Mouse (Mus musculus) lung, embryonic 16.5 days (tissue): ENCODE data around the gene Plagl2. TPM values are rescaled to one million over a fixed set of nuclear protein-coding genes. Genes with fewer than 3 reads are reported as not detected.
"Not testable (repeated sequence)": the region's sequence is repeated elsewhere in the genome, so short reads cannot be mapped to it uniquely, and the experiment has no call there.

Source experiments
- ATAC-seq: fragments of 200-750 bp; cut with Nextera tagmentation; 2 replicates; pipeline ENCODE4 v1.8.0; 2017; ENCODE audit warnings: low read depth, mild to moderate bottlenecking, moderate library complexity
- H3K27ac ChIP-seq: fragments of 300-500 bp; sonication (generic); 2 replicates; pipeline ENCODE4 v1.5.1; 2014; ENCODE audit warnings: mild to moderate bottlenecking, control low read depth, low read length
- H3K27me3 ChIP-seq: fragments of 300-500 bp; sonication (generic); 2 replicates; pipeline ENCODE4 v1.6.1; 2014; ENCODE audit warnings: low read depth, low read length, mixed read lengths; ENCODE audit not compliant: control insufficient read depth, insufficient read depth
- H3K36me3 ChIP-seq: fragments of 300-500 bp; sonication (generic); 2 replicates; pipeline ENCODE4 v1.6.1; 2014; ENCODE audit warnings: low read length; ENCODE audit not compliant: control insufficient read depth, insufficient read depth
- H3K4me1 ChIP-seq: fragments of 300-500 bp; sonication (generic); replicated peaks from 2 replicates; pipeline ENCODE4 v1.6.1; 2014; ENCODE audit warnings: low read length, mixed read lengths; ENCODE audit not compliant: control insufficient read depth, insufficient read depth
- H3K4me2 ChIP-seq: fragments of 300-500 bp; sonication (generic); 2 replicates; pipeline ENCODE4 v1.6.1; 2014; ENCODE audit warnings: low read depth, low read length, control low read depth
- H3K4me3 ChIP-seq: fragments of 300-500 bp; sonication (generic); 2 replicates; pipeline ENCODE4 v1.5.1; 2014; ENCODE audit warnings: mild to moderate bottlenecking, low read length, control low read depth
- H3K9ac ChIP-seq: fragments of 300-500 bp; sonication (generic); 2 replicates; pipeline ENCODE4 v1.6.1; 2014; ENCODE audit warnings: low read length, control low read depth
- H3K9me3 ChIP-seq: fragments of 300-500 bp; sonication (generic); 2 replicates; pipeline ENCODE4 v1.6.1; 2016; ENCODE audit warnings: low read length; ENCODE audit not compliant: control insufficient read depth
- WGBS: fragments of 180-500 bp; shearing (Covaris S2); extraction: QIAGEN DNeasy Blood & Tissue Kit; methylation state at CpG from one replicate; pipeline ENCODE4 v1.1.7; 2014; 5-methylcytosine and 5-hydroxymethylcytosine counted together
- polyA plus RNA-seq: library from polyadenylated mRNA; unstranded; fragments of >200 nt; fragmentation: Nextera tagmentation; extraction: Ambion mirVana; gene quantifications from 2 replicates; pipeline ENCODE4 v1.2.1, GENCODE M21; 2015

Gene Plagl2
- polyA plus RNA-seq, 1 experiment from 2014 or later = 17.1 TPM

GRCm38 (mm10) chr2:153274200-153274918 lies 33.1 kb upstream of the Plagl2 start:
- H3K4me1 ChIP-seq, H3K27me3 ChIP-seq, H3K4me3 ChIP-seq, H3K4me2 ChIP-seq, H3K36me3 ChIP-seq, H3K27ac ChIP-seq, H3K9me3 ChIP-seq, H3K9ac ChIP-seq: not testable (repeated sequence)
- ATAC-seq = peak; percentile 72
- WGBS = 61% methylated on average over 6 of the region's 6 CpGs

- not testable (repeated sequence) for H3K9ac ChIP-seq, H3K4me3 ChIP-seq, H3K4me1 ChIP-seq, H3K9me3 ChIP-seq, H3K27me3 ChIP-seq, H3K4me2 ChIP-seq
- Histone ChIP-seq H3K27ac (0 out of 2 replicates have a peak overlapping the region, but pooled peaks have one; percentile 27), H3K36me3 (peaks cover 18% of the 10 kb centered on the region; the same call in 1 of the 2 replicates)
- 48% methylated on average over 8 of the region's 8 CpGs for WGBS
- ATAC-seq = peak; percentile 80
Measured at GRCm38 (mm10) chr2:153270231-153270915, 29.1 kb upstream of the Plagl2 start.

- Histone ChIP-seq H3K27me3 (no peaks in the 10 kb centered on the region), H3K4me3 (no peak overlapping the region), H3K27ac (no peak overlapping the region), H3K9ac (no peak overlapping the region), H3K9me3 (no peaks in the 10 kb centered on the region), H3K4me2 (no peak overlapping the region), H3K4me1 (peaks cover 5% of the 10 kb centered on the region), H3K36me3 (peaks cover 26% of the 10 kb centered on the region)
- no peak for ATAC-seq
- 72% methylated on average over 2 of the region's 2 CpGs for WGBS
Measured at GRCm38 (mm10) chr2:153267331-153267730, 26.1 kb upstream of the Plagl2 start.

GRCm38 (mm10) chr2:153263053-153263452 lies 21.8 kb upstream of the Plagl2 start:
- WGBS = 84% methylated on average over 6 of the region's 7 CpGs
- H3K4me1 ChIP-seq = peaks cover 6% of the 10 kb centered on the region; the same call in 1 of the 2 replicates
- H3K27me3 ChIP-seq = no peaks in the 10 kb centered on the region
- no peak overlapping the region for H3K4me3 ChIP-seq
- H3K9ac ChIP-seq = no peak overlapping the region
- no peak overlapping the region for H3K4me2 ChIP-seq
- peaks cover 32% of the 10 kb centered on the region for H3K36me3 ChIP-seq
- H3K27ac ChIP-seq = no peak overlapping the region
- ATAC-seq = no peak
- H3K9me3 ChIP-seq = no peaks in the 10 kb centered on the region

- no peak overlapping the region for H3K4me2 ChIP-seq
- peaks cover 14% of the 10 kb centered on the region for H3K36me3 ChIP-seq
- no peak overlapping the region for H3K9ac ChIP-seq
- no peaks in the 10 kb centered on the region for H3K27me3 ChIP-seq
- H3K4me1 ChIP-seq = peaks cover 6% of the 10 kb centered on the region; the same call in 1 of the 2 replicates
- H3K27ac ChIP-seq = 0 out of 2 replicates have a peak overlapping the region, but pooled peaks have one; percentile 13
- H3K9me3 ChIP-seq = no peaks in the 10 kb centered on the region
- 29% methylated on average over 3 of the region's 3 CpGs for WGBS
- ATAC-seq = no peak
- H3K4me3 ChIP-seq = no peak overlapping the region
Measured at GRCm38 (mm10) chr2:153259864-153260674, 18.8 kb upstream of the Plagl2 start.

GRCm38 (mm10) chr2:153259030-153259863 lies 18.0 kb upstream of the Plagl2 start:
- Histone ChIP-seq H3K27ac (0 out of 2 replicates have a peak overlapping the region, but pooled peaks have one; percentile 2), H3K9ac (no peak overlapping the region), H3K4me2 (no peak overlapping the region), H3K27me3 (no peaks in the 10 kb centered on the region), H3K9me3 (no peaks in the 10 kb centered on the region), H3K36me3 (peaks cover 16% of the 10 kb centered on the region), H3K4me3 (no peak overlapping the region), H3K4me1 (peaks cover 6% of the 10 kb centered on the region; the same call in 1 of the 2 replicates)
- ATAC-seq = peak; percentile 61; the same call in 1 of the 2 replicates
- WGBS = 54% methylated on average over 12 of the region's 12 CpGs

GRCm38 (mm10) chr2:153256604-153257003 lies 15.4 kb upstream of the Plagl2 start:
- 84% methylated on average over 2 of the region's 2 CpGs for WGBS
- no peak for ATAC-seq
- Histone ChIP-seq H3K9ac (no peak overlapping the region), H3K9me3 (no peaks in the 10 kb centered on the region), H3K36me3 (peaks cover 13% of the 10 kb centered on the region), H3K27me3 (no peaks in the 10 kb centered on the region), H3K27ac (no peak overlapping the region), H3K4me3 (no peak overlapping the region), H3K4me2 (no peak overlapping the region), H3K4me1 (peaks cover 6% of the 10 kb centered on the region; the same call in 1 of the 2 replicates)

GRCm38 (mm10) chr2:153249751-153250150 lies 8.5 kb upstream of the Plagl2 start:
- Histone ChIP-seq H3K27me3 (no peaks in the 10 kb centered on the region), H3K4me1 (no peaks in the 10 kb centered on the region), H3K4me3 (no peak overlapping the region), H3K9ac (no peak overlapping the region), H3K9me3 (no peaks in the 10 kb centered on the region), H3K36me3 (peaks cover 17% of the 10 kb centered on the region), H3K27ac (no peak overlapping the region), H3K4me2 (no peak overlapping the region)
- ATAC-seq = no peak
- 87% methylated on average over 5 of the region's 5 CpGs for WGBS
